Mouse (Mus musculus) G1E (cell line): ENCODE measurements around the gene Pdcd11. TPM values are rescaled to one million over a fixed set of nuclear protein-coding genes. Genes with fewer than 3 reads are reported as not detected.

Experiments used
- ATAC-seq: 2 replicates; pipeline ENCODE4 v1.8.0; 2016; ENCODE audit warnings: mild to moderate bottlenecking; ENCODE audit not compliant: insufficient number of reproducible peaks, poor library complexity, low FRiP score, severe bottlenecking; ENCODE audit errors: extremely low read depth
- DNase-seq: peaks from one replicate; pipeline ENCODE4 v3.0.0; 2012; ENCODE audit warnings: low spot score
- H3K27me3 ChIP-seq: 2 replicates; pipeline ENCODE4 v1.6.1; 2012; ENCODE audit warnings: mild to moderate bottlenecking, low read length, inconsistent platforms; ENCODE audit not compliant: insufficient read depth
- H3K36me3 ChIP-seq: replicated peaks from 2 replicates; pipeline ENCODE3; 2012; ENCODE audit warnings: mild to moderate bottlenecking, inconsistent platforms
- H3K4me1 ChIP-seq: 2 replicates; pipeline ENCODE4 v1.6.1; 2012; ENCODE audit warnings: low read depth, low read length, inconsistent platforms, mixed read lengths; ENCODE audit not compliant: insufficient read depth
- H3K4me3 ChIP-seq: 2 replicates; pipeline ENCODE4 v1.5.1; 2012; ENCODE audit warnings: low read depth, mild to moderate bottlenecking, inconsistent platforms, low read length, moderate library complexity, mixed read lengths
- H3K9me3 ChIP-seq: replicated peaks from 2 replicates; pipeline ENCODE4 v1.6.1; 2012; ENCODE audit warnings: inconsistent platforms
- CTCF ChIP-seq: IDR thresholded peaks from 2 replicates; pipeline ENCODE4 v1.5.1; 2012; ENCODE audit warnings: low read depth, low read length, inconsistent platforms, mixed read lengths
- GATA1 ChIP-seq: IDR thresholded peaks from 2 replicates; pipeline ENCODE4 v1.6.1; 2012; ENCODE audit warnings: borderline replicate concordance, low read length, inconsistent platforms, mixed read lengths
- GATA2 ChIP-seq: IDR thresholded peaks from 2 replicates; pipeline ENCODE4 v1.6.1; 2012; ENCODE audit warnings: low read depth, low read length, inconsistent platforms, borderline replicate concordance
- POLR2AphosphoS5 ChIP-seq: IDR thresholded peaks from 2 replicates; pipeline ENCODE4 v1.6.1; 2012; ENCODE audit warnings: low read depth, low read length, inconsistent platforms; ENCODE audit not compliant: insufficient replicate concordance
- TAL1 ChIP-seq: conservative IDR thresholded peaks from 2 replicates; pipeline ENCODE4 v1.6.1; 2012; ENCODE audit warnings: low read depth, low read length, inconsistent platforms, mixed read lengths
- polyA plus RNA-seq: library from polyadenylated mRNA; stranded (reverse); fragments of >175 nt; gene quantifications from 2 replicates; pipeline ENCODE4 v1.2.3, GENCODE M21; 2012
- total RNA-seq, 2 experiments: library from RNA; stranded (forward) in 1 of 2; stranded (reverse) in 1 of 2; fragments of 200-1000 nt in 1 of 2; fragments of >200 nt in 1 of 2; fragmentation: Nextera tagmentation in 1 of 2; gene quantifications; 2 replicates each; pipeline ENCODE4 v1.2.3; 2014 to 2017

The Pdcd11 gene
- total and polyA plus RNA-seq, 3 experiments = 27.5 to 37.5 (median 30.9) TPM

DNA sequence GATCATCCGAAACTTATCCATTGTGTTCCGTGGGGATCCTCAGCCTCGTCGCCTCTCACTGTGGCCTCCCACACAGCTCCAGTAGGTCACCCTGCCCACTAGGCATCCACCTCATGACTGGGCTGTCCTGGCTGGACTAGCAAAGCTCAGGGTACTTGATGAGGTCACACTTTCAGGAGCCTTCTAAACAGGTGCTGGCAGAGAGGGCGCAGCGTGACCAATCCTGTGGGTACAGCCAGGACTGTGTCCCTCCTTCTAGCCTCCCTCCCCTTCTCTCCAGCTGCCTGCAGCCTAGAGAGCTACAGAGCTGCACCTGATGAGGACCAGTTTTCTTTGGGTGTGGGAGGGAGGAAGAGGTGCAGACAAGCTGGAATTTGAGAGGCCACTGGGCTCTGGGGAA is 53.6 kb downstream of the Pdcd11 start, which contains the start of gene Calhm1:
Gene Calhm1, minus strand, starts transcription at position 101 of the 400 bp plus-strand sequence.
- peaks cover 3% of the 10 kb centered on the region; the same call in 1 of the 2 replicates for H3K4me1 ChIP-seq

DNA sequence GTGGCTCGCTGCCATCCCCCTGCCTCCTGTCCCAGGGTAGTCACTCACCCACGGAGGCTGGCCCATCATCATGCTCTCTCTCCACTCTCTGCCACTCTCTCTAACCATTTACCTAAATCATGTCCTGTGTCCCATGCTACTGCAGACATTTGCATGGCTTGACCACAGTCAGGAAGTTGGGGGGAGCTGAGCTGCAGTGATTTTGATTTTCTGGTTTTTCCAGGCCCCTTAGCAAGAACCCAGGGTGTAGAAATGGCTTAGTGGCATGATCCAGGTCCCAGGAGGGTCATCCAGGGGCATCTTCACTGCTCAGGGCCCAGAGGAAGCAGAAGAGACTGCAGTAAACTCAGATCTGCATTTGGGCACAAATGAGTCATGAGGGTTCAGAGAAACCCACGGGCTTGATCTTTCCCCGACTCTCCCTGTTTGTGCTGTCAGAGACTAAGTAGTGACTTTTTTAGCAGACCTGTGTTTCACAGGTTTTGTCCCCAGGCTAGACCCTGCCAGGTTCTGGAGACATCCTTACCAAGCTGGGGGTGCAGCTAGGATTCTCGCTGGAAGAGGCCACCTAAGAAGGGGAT is 57.8 kb downstream of the Pdcd11 start:
- Histone ChIP-seq H3K9me3 (no peaks in the 10 kb centered on the region), H3K4me1 (no peaks in the 10 kb centered on the region), H3K4me3 (no peak overlapping the region), H3K36me3 (no peaks in the 10 kb centered on the region), H3K27me3 (peaks cover 47% of the 10 kb centered on the region)
- ATAC-seq = no peak
- TF ChIP-seq CTCF = no peak
- TF ChIP-seq POLR2AphosphoS5 = no peak
- no peak for TF ChIP-seq TAL1
- TF ChIP-seq GATA2 = no peak
- TF ChIP-seq GATA1 = no peak
- DNase-seq = no peak

More for the DNA sequence above, 53.6 kb downstream of the Pdcd11 start, which contains the start of gene Calhm1:
- ATAC-seq (no peak), DNase-seq (no peak)
- H3K9me3 ChIP-seq = no peaks in the 10 kb centered on the region
- TF ChIP-seq GATA1 (no peak), GATA2 (no peak), POLR2AphosphoS5 (no peak), TAL1 (no peak), CTCF (no peak)
- H3K36me3 ChIP-seq = no peaks in the 10 kb centered on the region
- peaks cover 47% of the 10 kb centered on the region for H3K27me3 ChIP-seq
- no peak within 1 kb of the TSS for H3K4me3 ChIP-seq

DNA sequence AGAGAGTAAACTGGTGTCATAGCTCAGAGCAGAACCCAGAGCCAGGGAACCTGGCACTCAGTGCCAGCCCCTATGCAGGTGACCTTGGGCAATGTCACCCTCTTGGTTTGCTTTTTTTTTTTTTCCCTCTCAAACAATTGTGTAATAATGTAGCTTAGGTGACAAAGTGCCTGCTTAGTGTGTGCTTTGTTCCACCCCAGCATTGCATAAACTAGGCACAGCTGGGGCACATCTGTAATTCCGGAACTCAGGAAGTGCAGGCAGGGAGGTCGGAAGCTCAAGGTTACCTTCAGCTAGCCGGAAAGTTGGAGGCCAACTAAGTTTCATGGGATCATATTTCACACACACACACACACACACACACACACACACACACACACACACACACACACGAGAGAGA is 59.3 kb downstream of the Pdcd11 start:
- ATAC-seq (no peak), DNase-seq (no peak)
- H3K9me3 ChIP-seq = no peaks in the 10 kb centered on the region
- no peaks in the 10 kb centered on the region for H3K36me3 ChIP-seq
- no peaks in the 10 kb centered on the region for H3K4me1 ChIP-seq
- H3K27me3 ChIP-seq = peaks cover 46% of the 10 kb centered on the region
- H3K4me3 ChIP-seq = no peak overlapping the region
- TF ChIP-seq CTCF (no peak), GATA1 (no peak), TAL1 (no peak), GATA2 (no peak), POLR2AphosphoS5 (no peak)

DNA sequence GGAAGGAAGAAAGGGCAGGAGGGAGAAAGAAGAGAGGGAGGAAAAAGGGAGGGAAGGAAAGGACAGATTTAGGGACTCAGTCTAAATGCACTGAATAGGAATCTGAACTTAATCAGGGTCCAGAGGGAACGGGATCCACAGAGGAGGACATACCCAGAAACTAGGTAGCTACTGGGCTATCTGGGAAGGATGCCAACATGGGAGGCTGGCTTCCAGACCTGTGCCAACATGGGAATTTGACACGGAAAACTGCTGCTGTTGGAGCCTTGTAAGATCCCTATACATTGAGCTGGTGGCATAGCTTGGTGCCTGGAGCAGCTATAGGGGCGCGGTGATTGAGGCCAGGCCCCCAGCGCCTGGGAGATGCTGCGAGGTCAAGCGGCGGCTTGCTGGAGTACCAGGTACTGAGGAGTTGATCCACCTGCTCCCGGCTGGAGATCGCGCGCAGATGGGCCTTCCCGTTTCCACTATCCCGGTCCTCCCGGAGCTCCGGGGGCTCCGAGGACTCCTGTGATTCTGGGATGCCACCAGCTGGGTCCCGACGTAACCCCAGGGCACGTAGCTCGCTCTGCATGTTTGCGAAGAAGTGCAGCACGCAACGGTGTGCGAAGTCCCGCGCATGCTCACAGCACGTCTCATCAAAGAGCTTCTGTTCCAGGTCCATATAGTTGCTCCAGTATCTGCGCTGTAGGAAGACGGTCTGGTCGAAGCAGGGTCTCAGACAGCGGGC is 60.9 kb downstream of the Pdcd11 start:
- DNase-seq (no peak), ATAC-seq (no peak)
- no peaks in the 10 kb centered on the region for H3K9me3 ChIP-seq
- H3K4me3 ChIP-seq = no peak overlapping the region
- peaks cover 47% of the 10 kb centered on the region for H3K27me3 ChIP-seq
- no peaks in the 10 kb centered on the region for H3K36me3 ChIP-seq
- H3K4me1 ChIP-seq = no peaks in the 10 kb centered on the region
- no peak for TF ChIP-seq GATA2

DNA sequence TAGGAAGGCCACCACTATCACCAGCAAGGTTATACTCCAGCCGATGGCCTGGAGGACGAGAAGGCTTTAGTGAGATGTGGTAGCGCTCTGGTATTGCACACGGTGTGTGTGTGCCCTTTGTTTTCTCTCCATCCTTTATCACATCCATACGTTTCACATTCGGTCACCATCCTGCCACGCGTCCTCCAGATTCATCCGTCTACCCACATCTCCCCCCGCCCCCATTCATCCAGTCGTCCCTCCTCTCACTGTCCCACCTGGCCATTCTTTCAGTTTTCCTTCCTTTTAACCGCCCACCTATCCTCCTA is 61.4 kb downstream of the Pdcd11 start:
- no peak for TF ChIP-seq POLR2AphosphoS5
- no peak for TF ChIP-seq GATA2
- no peak for TF ChIP-seq CTCF
- TF ChIP-seq GATA1 = no peak
- no peak for TF ChIP-seq TAL1
- peaks cover 50% of the 10 kb centered on the region for H3K27me3 ChIP-seq
- H3K36me3 ChIP-seq = no peaks in the 10 kb centered on the region
- H3K4me1 ChIP-seq = no peaks in the 10 kb centered on the region
- DNase-seq = no peak
- H3K4me3 ChIP-seq = no peak overlapping the region
- ATAC-seq = no peak
- no peaks in the 10 kb centered on the region for H3K9me3 ChIP-seq

DNA sequence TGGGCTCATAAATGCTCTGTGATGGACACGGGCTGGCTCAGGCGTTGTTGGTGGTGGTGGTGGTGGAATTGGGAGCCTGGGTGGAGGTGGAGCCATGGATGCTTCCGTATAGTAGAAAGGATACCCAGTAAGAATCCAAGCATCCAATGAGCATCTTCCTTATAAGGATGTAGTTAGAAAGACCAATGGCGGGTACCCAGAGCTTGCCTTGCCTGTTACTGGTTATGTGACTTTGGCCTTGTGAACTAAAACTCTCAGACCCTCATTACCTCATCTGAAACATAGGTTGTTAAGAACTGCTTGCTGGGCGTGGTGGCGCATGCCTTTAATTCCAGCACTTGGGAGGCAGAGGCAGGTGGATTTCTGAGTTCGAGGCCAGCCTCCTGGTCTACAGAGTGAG is 63.2 kb downstream of the Pdcd11 start:
- TF ChIP-seq TAL1 (no peak), CTCF (no peak)
- H3K4me3 ChIP-seq = no peak overlapping the region
- peaks cover 46% of the 10 kb centered on the region for H3K27me3 ChIP-seq
- no peaks in the 10 kb centered on the region for H3K9me3 ChIP-seq
- H3K36me3 ChIP-seq = no peaks in the 10 kb centered on the region
- H3K4me1 ChIP-seq = no peaks in the 10 kb centered on the region; the same call in 1 of the 2 replicates
- ATAC-seq (no peak), DNase-seq (no peak)

DNA sequence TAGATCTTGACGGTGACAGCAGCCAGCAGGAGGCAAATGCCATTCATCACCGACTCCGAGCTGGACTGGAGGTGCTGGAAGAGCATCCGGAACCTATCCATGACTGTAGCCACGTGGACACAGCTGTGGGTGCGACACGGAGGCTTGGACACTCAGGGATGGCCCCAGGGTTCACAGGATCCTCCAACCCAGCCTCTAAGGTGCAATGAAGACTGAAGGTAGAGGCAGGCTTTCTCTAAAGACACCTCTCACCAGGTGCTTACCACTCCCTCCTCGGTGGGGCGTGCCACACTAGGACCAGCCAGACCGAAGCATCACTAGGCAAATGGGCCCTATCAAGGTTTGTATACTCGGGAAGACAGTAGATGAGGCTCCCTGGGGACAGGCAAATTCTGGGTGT is 67.1 kb downstream of the Pdcd11 start, which contains the start of gene Calhm3:
Gene Calhm3, minus strand, starts transcription at position 101 of the 400 bp plus-strand sequence.
- H3K4me3 ChIP-seq = no peak within 1 kb of the TSS
- DNase-seq (no peak), ATAC-seq (no peak)
- no peaks in the 10 kb centered on the region for H3K9me3 ChIP-seq
- H3K27me3 ChIP-seq = peaks cover 33% of the 10 kb centered on the region
- no peak for TF ChIP-seq TAL1
- TF ChIP-seq GATA1 = no peak
- no peak for TF ChIP-seq CTCF
- no peak for TF ChIP-seq GATA2
- no peak for TF ChIP-seq POLR2AphosphoS5
- H3K36me3 ChIP-seq = no peaks in the 10 kb centered on the region
- no peaks in the 10 kb centered on the region; the same call in 1 of the 2 replicates for H3K4me1 ChIP-seq
